Mouse (Mus musculus) hindbrain, embryonic 12.5 days (tissue): ENCODE measurements around the gene Cyp2r1. TPM values are rescaled to one million over a fixed set of nuclear protein-coding genes. Genes with fewer than 3 reads are reported as not detected.

Experiments used
- polyA plus RNA-seq: library from polyadenylated mRNA; unstranded; fragments of >200 nt; fragmentation: Nextera tagmentation; extraction: Ambion mirVana; gene quantifications from 2 replicates; pipeline ENCODE4 v1.2.1, GENCODE M21; 2016

Gene Cyp2r1
- polyA plus RNA-seq, 1 experiment from 2014 or later: 1.5 TPM

Other genes starting within 250 kb of the Cyp2r1 start
- gene Pde3b, start 147.7 kb downstream of the Cyp2r1 start, polyA plus RNA-seq: 10.3 and 11.8 TPM in 2 replicates
- 16.9 and 22.7 TPM in 2 replicates for gene Calca, start 73.4 kb upstream of the Cyp2r1 start, polyA plus RNA-seq
- 0.40 TPM in 1 of 2 replicates, not detected in the other for gene Calcb, start 155.7 kb upstream of the Cyp2r1 start, polyA plus RNA-seq
- gene Insc, start 180.7 kb upstream of the Cyp2r1 start, polyA plus RNA-seq: 3.1 and 5.2 TPM in 2 replicates